In the genomic region with DNA sequence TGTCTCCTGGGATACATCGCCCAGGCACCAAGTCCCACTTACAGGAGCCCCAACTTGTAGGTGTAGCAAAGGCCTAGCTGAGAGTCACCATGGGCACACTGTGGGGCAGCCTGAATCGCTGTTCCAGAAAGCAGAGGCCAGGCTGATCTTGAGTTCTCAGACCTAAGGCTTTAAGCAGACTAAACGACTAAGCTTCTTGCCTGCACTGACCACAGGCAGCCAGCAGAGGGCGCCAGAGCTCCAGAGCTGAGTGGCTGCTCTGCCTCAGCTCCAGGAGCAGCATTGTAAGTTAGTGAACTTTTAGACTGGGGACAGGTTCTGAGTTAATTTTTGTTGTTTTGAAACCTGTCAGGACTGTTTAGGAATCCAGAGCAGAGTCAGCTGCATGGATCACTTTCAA, we compare ENCODE assay signal across 9 mouse cellular contexts. TPM values are rescaled to one million over a fixed set of nuclear protein-coding genes. Genes with fewer than 3 reads are reported as not detected.
DNase-seq lines count a peak whose midpoint lies in the region; ATAC-seq and TF ChIP-seq lines count a peak whose summit lies in the region.
"Had no signal": no experiment of that assay in that cellular context is flagged by ENCODE, and none has a peak within 500 bp of the region (broad histone marks: within the 10 kb centered on the region; RNA-seq: fewer than 3 reads in every experiment).

No protein-coding gene starts in this region.

- WGBS in heart, embryonic 16.5 days, result 16% methylated on average over 4 of the region's 4 CpGs

- no peaks in the 10 kb centered on the region for H3K27me3 ChIP-seq in heart, embryonic 16.5 days (ENCODE audit: control insufficient read depth, insufficient read depth, low read length)
- H3K27me3 ChIP-seq: heart, embryonic 13.5 days had no signal

- no peak overlapping the region for H3K27ac ChIP-seq in heart, embryonic 16.5 days (ENCODE audit: low read length)
- H3K27ac ChIP-seq in layer of hippocampus, adult 2 months, result no peak overlapping the region
- H3K27ac ChIP-seq: heart, embryonic 13.5 days had no signal

- peak; percentile 87 for DNase-seq in adrenal gland, postnatal 10 days
- DNase-seq in embryo, embryonic 11.5 days (ENCODE audit: low read depth, low spot score), result peak; percentile 74
- peak; percentile 46 to 79 for DNase-seq in layer of hippocampus, adult 2 months (ENCODE audit: low spot score in 2 of 2)
- DNase-seq in lung, postnatal 25 days (ENCODE audit: low spot score), result peak; percentile 74
- peak; percentile 78 to 79 for DNase-seq in right cerebral cortex, adult 2 months (ENCODE audit: low spot score in 2 of 2)
- DNase-seq in urinary bladder, adult 2 months (ENCODE audit: low spot score), result peak; percentile 62

- H3K4me1 ChIP-seq in heart, embryonic 16.5 days (ENCODE audit: control insufficient read depth, insufficient read depth, low read length), result no peaks in the 10 kb centered on the region; the same call in 1 of the 2 replicates

- TF ChIP-seq CTCF in layer of hippocampus, adult 2 months (conservative IDR thresholded peaks at IDR 0.05), result peak; percentile 100; the same call in 1 of the 2 replicates

- no peak overlapping the region for H3K9ac ChIP-seq in heart, embryonic 16.5 days (ENCODE audit: low read length)
- H3K9ac ChIP-seq: heart, embryonic 13.5 days had no signal

- H3K4me2 ChIP-seq in heart, embryonic 16.5 days (ENCODE audit: low read depth, low read length), result no peak overlapping the region
- H3K4me2 ChIP-seq: heart, embryonic 13.5 days had no signal

- ATAC-seq in CD4-positive, CD25-positive, alpha-beta regulatory T cell, adult 4 months, result peak; percentile 37
- peak; percentile 28 for ATAC-seq in heart, embryonic 16.5 days (replicated peaks; ENCODE audit: extremely low read depth, insufficient read depth, low FRiP score)

- peaks cover 10% of the 10 kb centered on the region for H3K9me3 ChIP-seq in heart, embryonic 16.5 days (replicated peaks; ENCODE audit: control insufficient read depth, low read length)

- no peak overlapping the region for H3K4me3 ChIP-seq in heart, embryonic 16.5 days (ENCODE audit: low read length)
- no peak overlapping the region for H3K4me3 ChIP-seq in layer of hippocampus, adult 2 months
- H3K4me3 ChIP-seq: heart, embryonic 13.5 days had no signal

- peaks cover 37% of the 10 kb centered on the region for H3K36me3 ChIP-seq in heart, embryonic 16.5 days (ENCODE audit: control insufficient read depth, insufficient read depth)

RNA-seq across cellular contexts. Expression of a gene that starts 12.9 kb away (rescaled TPM):
- 10 to 100 TPM; 19.1 to 42.0 TPM for polyA plus RNA-seq in CD4-positive, CD25-positive, alpha-beta regulatory T cell, adult 4 months (2017; shearing (Covaris generic))
- 10 to 100 TPM; 30.5 to 41.1 TPM for total RNA-seq in adrenal gland, postnatal 10 days (2021)
- polyA plus RNA-seq in heart, embryonic 16.5 days (2015; fragmentation: Nextera tagmentation; extraction: Ambion mirVana), result 11.2 and 12.4 TPM in 2 replicates
- total RNA-seq in layer of hippocampus, adult 2 months (2021), result 10 to 100 TPM; 24.6 to 34.6 TPM
- 30.1 and 35.0 TPM in 2 replicates for polyA plus RNA-seq in urinary bladder, adult 2 months (2012; rRNA removed)

RNA-seq across cellular contexts. Expression of a gene that starts 20.8 kb away (rescaled TPM):
- polyA plus RNA-seq in CD4-positive, CD25-positive, alpha-beta regulatory T cell, adult 4 months (2017; shearing (Covaris generic)), result 1 to 10 TPM; 2.5 to 2.9 TPM
- 1 to 10 TPM; 5.6 to 7.9 TPM for total RNA-seq in adrenal gland, postnatal 10 days (2021)
- polyA plus RNA-seq in heart, embryonic 16.5 days (2015; fragmentation: Nextera tagmentation; extraction: Ambion mirVana), result 5.3 and 5.6 TPM in 2 replicates
- 1 to 10 TPM; 8.4 to 8.5 TPM for total RNA-seq in layer of hippocampus, adult 2 months (2021)
- 4.3 and 5.4 TPM in 2 replicates for polyA plus RNA-seq in urinary bladder, adult 2 months (2012; rRNA removed)
